Mouse (Mus musculus) spleen, adult 2 months (tissue): ENCODE measurements around the gene Cenpf. TPM values are rescaled to one million over a fixed set of nuclear protein-coding genes. Genes with fewer than 3 reads are reported as not detected.

Experiments used
- DNase-seq, 2 experiments: peaks; one replicate each; pipeline versions ENCODE4 v3.0.0 to v3.0.0-alpha.2; 2012 to 2021; ENCODE audit warnings: low spot score in 2 of 2, low read depth in 1 of 2
- H3K27ac ChIP-seq: fragments of 200-500 bp; 2 replicates; pipeline ENCODE4 v1.5.1; 2012; ENCODE audit warnings: low read length, inconsistent platforms; ENCODE audit not compliant: insufficient read depth
- H3K27me3 ChIP-seq: fragments of 200-500 bp; 2 replicates; pipeline ENCODE4 v1.6.1; 2012; ENCODE audit warnings: mild to moderate bottlenecking, moderate library complexity, low read length, inconsistent platforms; ENCODE audit not compliant: control insufficient read depth, insufficient read depth
- H3K36me3 ChIP-seq: fragments of 200-500 bp; 2 replicates; pipeline ENCODE4 v1.6.1; 2012; ENCODE audit warnings: mild to moderate bottlenecking, low read length, inconsistent platforms; ENCODE audit not compliant: control insufficient read depth, insufficient read depth
- H3K4me1 ChIP-seq: fragments of 200-500 bp; 2 replicates; pipeline ENCODE4 v1.6.1; 2011; ENCODE audit warnings: inconsistent platforms; ENCODE audit not compliant: control insufficient read depth, insufficient read depth, insufficient read length
- H3K4me3 ChIP-seq: fragments of 200-500 bp; 2 replicates; pipeline ENCODE4 v1.5.1; 2011; ENCODE audit warnings: mild to moderate bottlenecking, inconsistent platforms; ENCODE audit not compliant: insufficient read depth, insufficient read length; ENCODE audit errors: extremely low read depth
- CTCF ChIP-seq: fragments of 200-500 bp; IDR thresholded peaks from 2 replicates; pipeline ENCODE4 v1.5.1; 2011; ENCODE audit warnings: mild to moderate bottlenecking, inconsistent platforms; ENCODE audit not compliant: insufficient read depth, insufficient read length, insufficient replicate concordance; ENCODE audit errors: extremely low read depth
- POLR2A ChIP-seq: fragments of 200-500 bp; IDR thresholded peaks from 2 replicates; pipeline ENCODE4 v1.6.1; 2011; ENCODE audit warnings: low read depth, low read length, inconsistent platforms
- WGBS: fragments of 180-500 bp; shearing (Covaris S2); methylation state at CpG from one replicate; pipeline ENCODE4 v1.1.7; 2018; 5-methylcytosine and 5-hydroxymethylcytosine counted together
- polyA plus RNA-seq: library from polyadenylated mRNA; depleted of rRNA; stranded (reverse); fragments of >200 nt; gene quantifications from 2 replicates; pipeline ENCODE4 v1.2.3, GENCODE M21; 2012

The Cenpf gene
- polyA plus RNA-seq, 1 experiment = 1.7 TPM

- Histone ChIP-seq H3K4me1 (no peaks in the 10 kb centered on the region), H3K27me3 (no peaks in the 10 kb centered on the region), H3K27ac (no peak overlapping the region), H3K4me3 (no peak overlapping the region), H3K36me3 (no peaks in the 10 kb centered on the region)
- TF ChIP-seq POLR2A (no peak), CTCF (no peak)
- DNase-seq = no peak
- WGBS = 88% methylated on average over 13 of the region's 13 CpGs
Measured at GRCm38 (mm10) chr1:189631906-189632675, 55.8 kb downstream of the Cenpf start.

GRCm38 (mm10) chr1:189630026-189630425, 57.9 kb downstream of the Cenpf start:
- H3K4me3 ChIP-seq = no peak overlapping the region
- H3K36me3 ChIP-seq = no peaks in the 10 kb centered on the region
- H3K4me1 ChIP-seq = no peaks in the 10 kb centered on the region
- TF ChIP-seq POLR2A (no peak), CTCF (no peak)
- DNase-seq = no peak
- H3K27ac ChIP-seq = no peak overlapping the region
- WGBS = 85% methylated on average over 6 of the region's 6 CpGs
- no peaks in the 10 kb centered on the region for H3K27me3 ChIP-seq

- H3K27ac ChIP-seq = no peak overlapping the region
- DNase-seq = peak; percentile 28 to 49
- 68% methylated on average over 9 of the region's 9 CpGs for WGBS
- H3K27me3 ChIP-seq = no peaks in the 10 kb centered on the region
- H3K4me3 ChIP-seq = no peak overlapping the region
- TF ChIP-seq POLR2A = no peak
- TF ChIP-seq CTCF = peak; percentile 63; the same call in 1 of the 2 replicates
- H3K36me3 ChIP-seq = no peaks in the 10 kb centered on the region
- H3K4me1 ChIP-seq = no peaks in the 10 kb centered on the region
Measured at GRCm38 (mm10) chr1:189627976-189628768, 59.7 kb downstream of the Cenpf start.

- Histone ChIP-seq H3K27me3 (no peaks in the 10 kb centered on the region), H3K4me1 (no peaks in the 10 kb centered on the region), H3K36me3 (no peaks in the 10 kb centered on the region), H3K27ac (no peak overlapping the region), H3K4me3 (no peak overlapping the region)
- DNase-seq = no peak
- WGBS = 84% methylated on average over 7 of the region's 7 CpGs
- TF ChIP-seq POLR2A (no peak), CTCF (no peak)
Measured at GRCm38 (mm10) chr1:189624756-189625155, 63.1 kb downstream of the Cenpf start.

GRCm38 (mm10) chr1:189618970-189619740, 68.7 kb downstream of the Cenpf start:
- H3K4me1 ChIP-seq = no peaks in the 10 kb centered on the region
- no peaks in the 10 kb centered on the region for H3K27me3 ChIP-seq
- DNase-seq = no peak
- 72% methylated on average over 13 of the region's 13 CpGs for WGBS
- TF ChIP-seq POLR2A = no peak
- no peak for TF ChIP-seq CTCF
- no peak overlapping the region for H3K27ac ChIP-seq
- no peaks in the 10 kb centered on the region for H3K36me3 ChIP-seq
- no peak overlapping the region for H3K4me3 ChIP-seq

- Histone ChIP-seq H3K4me3 (no peak overlapping the region), H3K27ac (no peak overlapping the region), H3K36me3 (no peaks in the 10 kb centered on the region), H3K27me3 (no peaks in the 10 kb centered on the region), H3K4me1 (no peaks in the 10 kb centered on the region)
- TF ChIP-seq POLR2A (no peak), CTCF (no peak)
- WGBS = 89% methylated on average over 5 of the region's 5 CpGs
- no peak for DNase-seq
Measured at GRCm38 (mm10) chr1:189617381-189617780, 70.5 kb downstream of the Cenpf start.
